Mouse (Mus musculus) ovary, postnatal 10 days (tissue): ENCODE results near the gene Dab1.

Experiments used
- DNase-seq: peaks from one replicate; pipeline ENCODE4 v3.0.0; 2022; ENCODE audit warnings: low spot score

The Dab1 gene

DNA sequence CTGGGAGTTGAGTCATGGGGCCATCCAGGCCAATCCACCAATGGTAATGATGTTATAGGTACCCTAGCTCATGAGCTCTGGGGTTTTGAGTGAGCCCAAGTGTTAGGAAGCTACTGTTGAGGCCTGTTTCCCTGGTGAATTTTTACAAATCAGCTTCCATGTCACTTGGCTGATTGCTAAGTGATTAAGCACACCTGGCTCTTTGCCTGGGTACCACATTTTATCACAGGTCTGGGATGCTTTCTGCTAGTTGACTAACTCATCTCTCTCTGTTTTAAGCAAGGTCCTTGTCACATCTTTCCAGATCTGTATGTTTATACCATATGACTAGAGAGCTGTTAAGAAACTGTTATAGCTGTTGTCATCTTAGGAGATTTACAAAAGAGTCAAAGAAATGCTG is 1051.6 kb downstream of the Dab1 start:
- DNase-seq = no peak

DNA sequence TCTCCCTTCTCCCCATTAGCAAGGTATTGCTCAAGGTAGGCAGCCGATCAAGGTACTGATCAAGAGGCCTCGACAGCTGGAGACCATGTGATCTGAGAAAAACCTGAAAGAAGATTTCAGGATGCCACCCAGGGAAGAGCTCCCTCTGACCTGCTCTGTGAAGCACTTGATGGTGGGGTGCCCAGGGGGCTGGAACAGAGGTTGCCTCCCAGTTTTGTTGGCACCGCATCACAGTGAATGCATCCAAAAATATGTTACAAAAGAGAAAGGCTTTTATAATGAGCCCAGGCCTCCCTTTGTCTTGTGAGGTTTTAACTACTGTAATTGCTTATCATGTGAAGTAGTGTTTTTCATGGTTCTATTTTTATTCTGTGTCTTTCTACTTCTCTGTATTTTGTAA is 1054.2 kb downstream of the Dab1 start:
- DNase-seq = no peak

DNA sequence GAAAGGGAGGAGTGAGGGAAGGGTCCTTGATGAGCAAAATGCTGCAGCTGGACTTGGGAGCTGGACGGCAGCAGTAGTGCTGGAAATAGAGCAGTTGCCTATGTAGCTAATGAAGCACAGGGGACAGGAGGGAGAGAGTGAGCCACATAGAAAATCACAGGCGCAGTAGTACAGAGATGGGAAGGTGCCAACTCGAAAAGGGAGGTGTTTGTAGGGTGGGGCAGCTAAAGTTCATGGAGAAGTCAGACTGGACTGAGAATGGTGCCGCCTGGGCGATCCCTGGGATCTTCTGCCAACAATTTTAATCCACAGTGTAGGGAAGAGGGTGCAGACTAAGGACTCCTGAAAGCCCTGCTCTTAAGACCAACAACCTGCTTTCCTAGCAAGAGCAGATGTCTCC is 1055.5 kb downstream of the Dab1 start:
- no peak for DNase-seq

DNA sequence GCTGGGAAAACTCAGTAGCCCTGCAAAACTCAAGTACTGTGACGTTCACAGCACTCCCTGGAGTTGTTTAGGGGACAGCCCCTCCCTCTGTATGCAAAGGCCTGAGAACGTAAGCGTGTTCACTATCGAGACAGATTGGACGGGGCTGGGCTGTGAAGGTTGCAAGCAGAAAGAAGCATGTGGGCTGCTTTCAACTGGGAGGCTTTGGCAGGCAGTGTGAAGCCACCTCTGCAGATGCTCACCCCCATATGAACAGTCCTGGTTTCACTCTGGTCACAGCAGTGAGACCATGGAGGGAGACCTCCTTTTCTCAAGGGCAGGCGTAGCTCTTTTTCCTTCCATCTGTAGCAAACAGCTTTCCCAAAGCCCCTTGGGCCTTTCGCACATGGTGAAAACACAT is 1059.1 kb downstream of the Dab1 start:
- no peak for DNase-seq

DNA sequence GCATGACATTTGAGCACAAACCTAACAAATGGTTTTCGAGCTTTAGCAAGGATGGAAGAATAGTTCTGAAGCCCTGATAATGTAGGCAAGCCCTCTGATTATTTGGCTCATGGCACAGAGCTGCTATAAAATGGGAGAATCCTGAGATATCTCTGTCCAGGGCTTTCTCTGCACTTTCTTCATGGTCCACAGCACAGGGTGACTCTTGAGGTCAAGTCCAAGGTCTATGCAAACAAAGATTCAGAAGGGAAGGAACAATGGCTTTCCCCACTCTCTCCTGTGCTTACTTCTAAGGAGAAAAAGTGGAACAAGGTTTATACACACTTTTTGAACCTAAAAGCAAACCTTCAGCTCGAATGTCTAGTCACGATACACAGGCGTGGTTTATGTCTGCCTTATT is 1061.3 kb downstream of the Dab1 start:
- no peak for DNase-seq

DNA sequence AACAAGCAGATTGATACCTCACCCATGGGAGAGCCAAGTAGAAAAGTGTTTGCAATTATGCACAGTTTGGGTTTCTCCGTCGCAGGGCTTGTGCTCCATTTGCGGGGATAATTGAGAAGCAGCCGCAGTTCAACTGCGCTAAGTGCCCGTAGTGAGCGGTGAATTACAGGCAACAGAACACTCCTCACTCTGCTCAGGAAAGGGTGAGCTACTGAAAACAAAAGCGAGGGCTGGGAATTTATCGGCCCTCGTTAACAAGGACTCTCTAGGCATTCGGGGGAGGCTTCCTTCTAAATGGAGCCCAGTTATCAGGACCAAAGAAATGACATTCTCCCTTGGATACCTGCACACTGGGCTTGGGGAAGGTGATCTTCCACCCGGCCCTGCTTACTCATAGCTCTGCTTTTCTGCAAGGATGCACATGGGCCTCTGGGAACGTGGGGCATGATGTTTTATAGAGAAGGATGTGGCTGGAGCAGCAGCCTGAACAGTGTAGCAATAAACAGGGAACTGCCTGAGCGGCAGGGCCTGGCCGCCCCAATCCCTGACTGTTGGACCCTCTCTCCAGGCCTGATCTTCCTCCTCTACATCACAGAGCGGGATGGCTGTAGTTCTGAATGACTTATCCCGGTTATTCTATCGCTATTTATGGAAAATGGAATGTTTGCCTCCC is 1067.1 kb downstream of the Dab1 start:
- no peak for DNase-seq

DNA sequence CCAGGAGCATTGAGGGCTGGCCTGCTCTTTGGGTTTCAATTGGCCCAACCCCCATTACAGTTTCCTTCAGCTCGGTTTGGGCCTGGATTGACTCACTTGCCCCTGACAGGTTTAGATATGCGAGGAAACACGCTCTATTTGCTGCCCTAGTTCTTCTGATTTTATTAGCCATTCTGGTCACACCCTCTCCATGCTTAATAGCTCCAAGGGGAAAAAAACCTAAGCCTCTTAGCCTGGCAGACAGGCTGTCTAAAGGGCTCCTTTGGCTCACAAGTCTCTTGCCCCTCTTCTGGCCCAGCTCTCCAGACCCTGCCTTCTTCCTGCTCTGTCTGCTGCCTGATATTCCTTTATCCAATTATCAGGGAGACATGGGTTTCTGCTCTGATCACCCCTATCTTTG is 1069.9 kb downstream of the Dab1 start:
- DNase-seq = no peak

DNA sequence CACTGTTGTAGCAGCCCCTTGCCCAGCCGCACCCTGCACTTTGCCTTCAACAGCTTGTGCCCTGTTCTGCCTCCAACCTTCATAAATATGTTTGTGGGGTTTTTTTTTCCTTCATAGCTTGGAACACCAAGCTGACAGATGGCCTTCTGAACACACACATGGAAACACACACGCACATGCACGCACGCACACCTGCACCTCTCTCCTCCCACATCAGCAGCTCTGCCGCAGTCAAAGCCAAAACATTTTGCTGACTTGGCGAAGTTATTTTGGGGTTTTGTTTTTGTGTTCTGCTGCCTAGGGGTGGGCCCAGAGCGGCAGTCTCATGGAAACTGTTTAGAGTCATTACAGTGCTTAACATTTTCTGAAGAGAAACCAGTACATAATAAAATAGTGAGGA is 1071.9 kb downstream of the Dab1 start:
- no peak for DNase-seq

DNA sequence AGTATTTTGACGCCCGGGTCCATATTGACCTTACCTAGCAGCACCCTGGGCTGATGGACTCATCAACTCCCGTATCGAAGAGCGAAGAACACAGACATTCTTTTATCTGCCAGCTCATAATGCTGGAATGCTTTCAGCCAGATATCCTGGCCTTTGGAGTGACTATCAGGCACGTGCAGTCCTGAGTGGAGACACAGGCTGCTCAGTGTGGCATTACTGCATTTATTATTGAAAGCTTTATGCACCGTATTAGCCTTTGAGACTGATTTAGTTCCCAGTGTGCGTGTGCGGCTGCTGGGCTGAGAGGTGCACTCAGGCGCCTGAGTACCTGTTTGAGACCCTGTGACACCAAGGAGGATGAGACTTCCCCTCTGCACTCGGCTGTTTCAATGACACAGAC is 1075.0 kb downstream of the Dab1 start:
- no peak for DNase-seq

GRCm38 (mm10) chr4:104696522-104696921 is 1077.4 kb downstream of the Dab1 start:
- no peak for DNase-seq

GRCm38 (mm10) chr4:104697703-104698102 is 1078.5 kb downstream of the Dab1 start:
- no peak for DNase-seq

- DNase-seq = no peak
These were observed 1086.8 kb downstream of the Dab1 start for GRCm38 (mm10) chr4:104705664-104706645.

DNA sequence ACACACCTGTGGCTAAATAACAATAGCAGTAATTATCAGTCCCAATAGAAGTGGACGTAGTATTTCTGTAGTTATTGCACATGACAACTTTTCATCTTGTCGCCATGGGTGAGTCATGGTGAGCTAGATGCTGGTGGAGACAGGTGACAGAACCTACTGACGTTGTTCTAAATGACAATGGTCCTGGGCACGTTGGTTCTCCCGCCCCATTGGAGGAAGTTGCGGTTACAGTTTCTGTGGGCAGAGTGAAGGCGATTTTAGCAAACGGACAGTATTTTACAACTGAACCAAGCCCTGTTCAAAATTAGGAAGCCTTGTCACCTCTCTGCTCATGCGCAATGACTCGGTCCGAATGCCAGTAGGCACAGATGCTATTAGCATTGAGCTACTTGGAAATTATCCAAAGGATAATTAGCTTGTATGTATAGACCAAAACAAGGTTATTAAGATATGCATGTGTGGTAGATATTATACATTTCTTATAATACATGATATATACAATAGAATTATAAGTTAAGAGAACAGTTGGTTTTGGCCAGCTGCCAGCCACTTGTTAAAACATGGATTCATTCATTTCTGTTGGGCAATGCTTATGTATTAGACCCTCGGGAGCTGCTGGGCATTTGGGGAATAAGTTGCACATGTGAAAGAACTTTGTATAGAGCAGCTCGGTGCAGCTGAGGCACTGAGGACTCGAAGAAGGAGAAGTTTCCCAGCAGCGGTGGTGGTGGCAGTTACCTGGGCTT is 1093.4 kb downstream of the Dab1 start:
- no peak for DNase-seq

DNA sequence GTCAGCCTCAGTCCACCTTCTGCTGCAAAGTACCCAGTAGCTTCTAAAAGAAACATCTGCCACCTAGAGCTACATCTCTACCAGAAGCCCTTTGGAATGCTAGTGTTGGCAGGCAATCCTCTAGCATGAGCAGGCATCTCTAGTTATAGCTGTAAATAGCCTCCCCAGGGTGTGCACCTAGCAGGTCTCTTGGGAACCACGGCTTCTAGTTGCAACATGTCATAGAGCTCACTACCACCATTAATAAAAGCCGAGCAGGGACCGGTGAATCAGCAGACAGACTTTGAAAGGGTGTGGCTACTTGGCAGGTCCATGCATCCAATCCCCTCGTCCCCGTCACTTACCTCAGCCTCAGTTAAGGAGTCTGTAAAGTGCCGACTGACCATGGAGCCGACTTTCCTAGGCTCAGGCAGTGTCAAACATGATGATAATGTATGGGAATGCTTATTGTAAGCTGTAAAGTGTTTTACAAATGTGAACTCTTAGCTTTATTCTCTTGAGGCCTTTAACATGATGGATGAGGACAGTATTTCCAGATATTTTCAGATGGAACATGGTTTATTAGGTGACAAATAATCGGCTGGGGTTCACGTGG is 1095.9 kb downstream of the Dab1 start:
- no peak for DNase-seq

DNA sequence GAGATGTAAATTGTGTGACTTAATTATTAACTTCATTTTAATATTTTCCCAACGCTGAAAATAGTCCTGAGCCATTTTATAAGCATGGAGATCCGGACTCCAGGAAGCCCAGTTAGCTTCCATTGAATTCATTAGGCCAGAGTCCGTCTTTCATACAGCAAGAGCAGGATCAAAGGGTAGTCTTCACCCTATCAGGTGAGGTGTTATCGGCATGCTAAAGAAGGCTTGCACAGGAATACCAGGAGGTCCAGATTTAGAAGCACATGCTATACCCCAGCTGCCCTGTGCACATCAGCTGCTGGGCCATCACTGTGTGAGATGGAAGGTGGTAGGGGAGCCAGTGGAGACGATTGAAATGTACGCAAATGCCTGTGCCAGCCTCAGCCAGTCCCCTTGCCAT is 1096.7 kb downstream of the Dab1 start:
- DNase-seq = no peak

DNA sequence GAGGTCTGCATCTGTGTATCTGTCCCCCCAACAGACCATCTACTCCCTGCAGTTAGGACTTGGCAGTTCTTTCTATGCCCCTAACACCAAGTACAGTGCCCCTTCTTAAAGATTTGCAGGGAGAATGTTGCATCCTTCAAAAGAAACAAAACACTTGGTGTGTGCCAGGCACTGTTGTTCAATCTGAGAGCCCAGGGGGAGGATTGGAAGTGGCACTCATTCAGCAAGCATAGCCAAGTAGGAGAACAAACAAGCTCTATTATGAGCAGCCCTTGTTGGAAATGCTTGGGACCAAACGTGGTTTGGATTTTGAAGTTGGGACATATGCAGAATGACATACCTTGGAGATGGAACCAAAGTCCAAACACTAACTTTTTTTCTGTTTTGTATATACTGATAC is 1097.3 kb downstream of the Dab1 start:
- DNase-seq = no peak

GRCm38 (mm10) chr4:104718973-104719795 is 1100.0 kb downstream of the Dab1 start:
- no peak for DNase-seq

DNA sequence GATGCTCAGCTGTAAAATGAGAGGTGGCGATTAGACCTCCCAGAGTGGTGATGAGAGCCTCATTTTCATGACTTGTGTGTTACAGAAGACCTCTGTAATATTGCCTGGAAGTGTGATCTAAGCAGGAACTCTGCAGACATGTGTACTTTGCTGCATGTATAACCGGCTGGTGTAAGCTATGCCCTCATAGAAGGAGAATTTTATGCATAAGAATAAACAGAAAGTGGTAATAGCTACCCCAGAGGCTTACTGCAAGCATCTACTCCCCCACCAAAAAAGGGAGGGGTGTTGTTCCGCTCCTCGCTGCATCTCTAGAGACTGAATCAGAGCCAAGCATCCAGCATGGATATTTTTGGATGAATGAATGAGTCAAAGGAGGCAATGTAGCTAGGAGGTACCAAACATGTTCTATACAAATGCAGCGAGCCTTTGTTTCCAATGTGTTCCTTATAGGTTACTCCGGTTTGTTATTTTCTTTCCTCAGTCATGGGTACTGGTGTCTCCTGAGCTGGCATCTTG is 1104.4 kb downstream of the Dab1 start:
- no peak for DNase-seq

GRCm38 (mm10) chr4:104724258-104724657 is 1105.1 kb downstream of the Dab1 start:
- DNase-seq = no peak

GRCm38 (mm10) chr4:104725673-104726072 is 1106.5 kb downstream of the Dab1 start:
- DNase-seq = no peak

GRCm38 (mm10) chr4:104729185-104729584 is 1110.0 kb downstream of the Dab1 start:
- no peak for DNase-seq
